Mouse (Mus musculus) ovary, postnatal 36 days (tissue): ENCODE results near the gene Amot.

Experiments used
- DNase-seq: peaks from one replicate; pipeline ENCODE4 v3.0.0; 2022; ENCODE audit warnings: low spot score, mixed read lengths

Amot gene

DNA sequence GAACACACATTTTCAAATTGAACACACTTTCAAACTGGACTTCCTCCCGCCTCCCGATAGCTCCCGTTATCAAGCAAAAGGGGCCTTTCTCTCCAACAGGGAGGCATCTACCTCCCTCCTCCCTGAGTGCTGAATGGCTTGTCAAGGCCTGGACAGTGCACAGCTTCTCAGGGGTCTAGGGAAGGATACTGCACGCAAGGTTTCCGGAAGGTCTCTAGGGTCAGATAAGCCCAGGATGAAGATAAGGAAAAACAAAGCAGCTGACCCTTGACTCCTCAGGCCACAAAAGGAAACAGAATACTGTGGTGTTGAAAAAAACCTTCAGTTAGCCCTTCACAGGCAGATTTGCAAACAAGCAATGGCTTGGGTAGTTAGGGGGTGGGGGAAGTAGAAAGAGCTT is 22.6 kb downstream of the Amot start:
- DNase-seq, result no peak

DNA sequence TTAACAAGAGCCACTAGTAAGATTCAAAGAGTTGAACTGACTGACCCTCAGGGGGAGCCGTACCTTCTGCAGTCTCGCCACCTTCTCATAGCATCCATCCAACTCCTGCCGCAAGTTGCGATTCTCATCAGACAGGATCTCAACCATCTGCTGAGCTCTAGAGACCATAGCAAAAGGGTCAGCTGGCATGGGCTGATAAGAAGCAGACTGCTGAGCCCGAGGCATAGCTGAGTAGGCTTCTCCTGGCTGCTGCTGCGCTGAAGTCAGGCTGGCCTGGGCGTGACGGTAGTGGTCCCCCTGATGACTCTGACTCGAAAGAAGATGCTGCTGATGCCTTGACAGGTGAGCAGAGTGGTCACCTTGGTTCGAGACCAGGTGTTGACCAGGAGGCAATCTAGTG is 25.0 kb downstream of the Amot start:
- DNase-seq, result no peak

DNA sequence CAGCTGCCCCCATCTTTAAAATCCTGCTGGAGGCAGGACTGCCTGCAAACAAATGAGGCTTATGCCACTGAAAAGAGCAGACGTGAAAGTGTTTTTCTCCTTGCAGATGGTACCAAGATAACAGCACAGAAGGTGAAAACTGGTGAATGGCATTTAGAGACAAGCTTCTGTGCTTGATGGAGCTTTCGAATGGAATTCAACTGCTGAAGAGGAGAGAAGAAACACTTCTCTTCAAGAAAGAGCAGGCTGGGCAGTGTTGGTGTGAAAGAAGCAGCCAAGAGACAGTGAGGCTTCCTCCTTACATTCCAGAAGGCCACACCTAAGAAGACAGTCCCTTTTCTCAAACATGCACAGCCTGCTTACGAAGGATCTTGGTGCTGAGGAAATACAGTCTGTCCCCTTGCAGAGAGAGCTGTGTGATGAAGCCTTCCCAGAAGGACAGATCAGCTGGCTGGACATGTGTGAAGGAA is 27.2 kb downstream of the Amot start:
- DNase-seq, result no peak

DNA sequence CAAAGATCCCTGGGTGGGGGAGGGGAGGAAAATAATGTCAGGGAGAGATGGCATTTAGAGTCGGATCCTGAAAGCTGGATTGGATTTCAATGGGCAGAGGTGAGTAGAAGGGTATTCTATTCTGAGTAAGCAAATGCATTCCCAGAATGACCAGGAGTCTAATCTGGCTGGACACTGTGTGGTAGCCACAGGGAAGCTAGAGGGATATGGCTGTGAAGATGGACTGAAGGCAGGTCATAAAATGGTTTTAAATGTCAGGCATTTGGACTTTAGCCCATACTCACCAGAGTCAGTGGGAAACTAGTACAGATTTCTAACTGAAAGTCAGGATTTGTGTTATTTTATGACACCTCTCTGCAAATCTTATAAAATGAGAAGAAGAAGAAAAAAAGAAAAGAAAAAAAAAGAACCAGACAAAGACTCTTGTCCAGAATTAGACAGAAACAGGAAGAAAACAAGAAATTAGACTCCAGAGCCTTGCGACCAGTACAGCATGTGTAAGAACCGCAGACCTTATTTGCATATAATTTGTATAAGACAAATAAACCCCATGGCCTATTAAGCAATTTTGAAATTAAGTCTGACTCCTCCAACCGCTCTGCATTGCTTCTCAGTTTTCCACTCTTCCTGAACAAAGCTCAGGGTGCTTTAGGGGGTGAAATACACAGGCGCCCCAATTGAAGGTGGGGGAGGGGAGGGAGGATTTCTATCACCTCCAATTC is 27.8 kb downstream of the Amot start:
- no peak for DNase-seq

DNA sequence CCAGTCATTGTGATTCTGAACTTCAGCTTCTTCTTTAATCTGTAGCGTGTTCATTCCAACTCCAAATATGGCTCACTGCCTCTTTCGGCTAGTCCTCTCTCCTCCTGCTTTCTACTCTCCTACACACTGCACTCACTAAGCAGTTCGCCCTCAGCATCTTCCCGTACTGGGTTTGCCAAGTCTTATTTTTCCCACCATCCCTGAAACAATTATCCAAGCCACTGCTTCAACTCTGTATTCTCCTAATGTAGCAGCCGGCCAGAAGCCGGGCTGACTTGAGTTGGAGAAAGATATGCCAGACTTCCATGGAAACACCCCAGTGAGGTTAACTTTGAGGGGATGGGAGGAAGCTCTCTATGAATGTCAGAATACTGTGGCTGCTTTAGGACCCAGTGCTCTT is 36.7 kb downstream of the Amot start:
- DNase-seq, result no peak

DNA sequence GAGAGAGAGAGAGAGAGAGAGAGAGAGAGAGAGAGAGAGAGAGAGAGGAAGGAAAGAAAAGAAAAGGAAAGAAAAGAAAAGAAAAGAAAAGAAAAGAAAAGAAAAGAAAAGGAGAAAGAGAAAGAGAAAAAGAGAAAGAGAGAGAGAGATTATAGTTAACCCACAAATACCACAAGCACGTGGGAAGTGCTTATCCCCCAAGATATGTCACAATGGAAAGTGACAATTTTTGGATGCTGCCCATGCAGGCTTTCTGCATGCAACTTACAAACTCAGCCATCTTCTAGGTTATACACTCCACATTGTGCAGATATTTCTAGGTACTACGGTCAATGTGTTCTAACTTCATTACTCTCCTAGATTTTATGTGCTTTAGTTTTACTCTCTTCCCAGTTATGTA is 41.5 kb downstream of the Amot start:
- DNase-seq, result no peak

DNA sequence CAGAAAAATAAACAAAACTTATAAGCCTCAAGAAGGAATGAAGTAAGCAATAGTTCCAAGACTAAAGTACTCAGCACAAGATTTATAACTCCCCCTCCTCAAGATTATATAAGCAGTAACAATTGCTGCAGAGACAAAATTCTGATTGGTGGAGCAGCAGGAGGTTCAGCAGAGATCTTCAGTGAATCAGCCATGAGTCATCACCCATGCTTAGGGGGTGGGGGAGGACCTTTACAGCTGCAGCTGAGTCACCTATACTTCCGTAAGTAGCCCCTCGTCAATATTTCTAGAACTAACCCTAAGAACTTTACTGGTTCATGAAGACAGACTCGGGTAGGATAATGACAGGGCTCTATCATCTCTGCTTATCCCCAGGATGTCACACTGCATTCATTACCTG is 43.6 kb downstream of the Amot start:
- no peak for DNase-seq

DNA sequence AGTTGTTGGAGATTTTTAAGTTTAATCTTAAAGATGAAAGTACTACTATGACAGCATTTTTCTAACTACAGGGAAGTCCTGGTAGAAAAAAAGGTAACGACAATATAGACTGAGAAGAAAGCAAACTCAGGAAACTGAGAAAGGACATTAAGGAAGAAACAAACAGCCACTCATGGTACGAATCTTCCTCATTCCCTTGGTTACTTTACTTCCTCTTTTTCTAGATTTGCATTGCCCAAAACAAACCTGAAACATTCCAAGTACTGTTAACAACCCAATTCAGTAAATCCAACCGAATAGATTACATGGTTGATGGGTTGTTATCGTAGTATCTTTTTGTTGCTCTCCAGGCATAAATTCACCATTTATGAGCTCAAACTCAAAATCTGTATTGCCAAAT is 48.7 kb downstream of the Amot start:
- DNase-seq, result no peak

DNA sequence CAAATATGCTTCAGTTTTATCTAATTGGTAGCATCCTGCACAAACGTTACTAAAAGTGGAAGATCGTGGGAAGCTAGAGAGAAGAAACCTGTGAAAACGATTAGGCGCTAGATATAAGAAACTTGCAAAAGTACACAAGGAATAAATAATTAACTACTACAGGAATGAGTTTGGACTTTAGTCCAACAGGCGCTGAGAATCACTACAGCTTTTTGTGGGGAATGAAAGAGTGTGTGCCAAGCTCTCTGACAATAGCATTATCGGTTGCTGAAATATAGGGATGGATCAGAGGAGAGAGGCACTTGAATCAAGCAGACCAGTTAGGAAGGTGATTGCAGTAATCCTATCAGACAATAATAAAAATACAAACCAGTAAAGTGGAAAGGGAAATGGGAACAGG is 49.4 kb downstream of the Amot start:
- DNase-seq, result no peak

DNA sequence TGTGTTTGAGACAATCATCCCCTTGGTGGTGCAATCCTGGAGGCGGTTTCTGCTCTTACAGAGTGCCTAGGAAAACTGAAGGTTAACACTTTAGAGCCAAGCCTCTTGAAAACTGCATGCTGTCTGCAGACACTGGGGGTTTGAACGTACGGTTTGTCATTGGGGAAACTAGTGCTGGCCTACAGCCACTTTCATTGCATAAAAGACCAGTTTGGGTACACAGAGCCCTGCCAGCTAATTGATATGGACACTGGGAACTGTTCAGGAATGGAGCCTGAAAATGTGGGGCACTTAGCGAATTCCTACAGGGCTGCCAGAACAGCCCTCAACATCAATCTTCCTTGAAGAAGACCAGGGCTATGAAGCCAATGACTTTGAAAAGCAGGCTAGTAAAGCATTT is 50.2 kb downstream of the Amot start:
- no peak for DNase-seq

DNA sequence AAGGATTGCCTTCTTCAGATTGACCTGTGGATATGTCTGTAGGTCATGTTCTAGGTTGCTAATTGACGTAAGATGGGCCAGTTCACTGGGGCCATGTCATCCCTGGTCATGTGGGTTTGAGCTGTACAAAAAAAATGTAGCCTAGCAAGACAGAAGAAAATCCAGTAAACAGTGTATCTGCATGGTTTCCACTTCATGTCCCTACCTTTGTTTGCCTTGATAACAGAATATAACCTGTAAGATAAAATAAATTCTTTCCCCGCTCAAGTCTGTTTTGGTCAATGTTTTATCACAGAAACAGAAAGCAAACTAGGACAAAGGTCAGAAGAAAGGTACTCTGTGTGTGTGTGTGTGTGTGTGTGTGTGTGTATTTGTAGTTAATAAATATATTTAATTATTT is 63.5 kb downstream of the Amot start:
- no peak for DNase-seq

DNA sequence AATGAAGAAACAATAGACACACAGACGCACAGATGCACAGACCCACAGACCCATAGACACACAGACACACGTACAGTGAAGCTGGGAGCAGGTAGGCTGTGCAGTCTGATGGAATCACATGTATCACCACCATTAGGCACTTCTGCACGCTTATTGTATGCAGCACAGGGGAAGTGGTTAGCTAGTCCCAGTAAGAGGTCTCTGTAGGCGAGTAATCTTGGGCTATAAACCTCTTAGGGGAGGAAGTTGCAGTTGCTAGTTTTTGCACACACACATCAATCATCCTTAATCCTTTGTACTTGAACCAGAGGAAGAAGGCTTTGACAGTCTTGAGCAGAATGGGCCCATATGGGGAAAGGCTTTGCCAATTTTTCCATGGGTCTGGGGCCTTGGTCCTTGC is 71.3 kb downstream of the Amot start:
- DNase-seq, result no peak

DNA sequence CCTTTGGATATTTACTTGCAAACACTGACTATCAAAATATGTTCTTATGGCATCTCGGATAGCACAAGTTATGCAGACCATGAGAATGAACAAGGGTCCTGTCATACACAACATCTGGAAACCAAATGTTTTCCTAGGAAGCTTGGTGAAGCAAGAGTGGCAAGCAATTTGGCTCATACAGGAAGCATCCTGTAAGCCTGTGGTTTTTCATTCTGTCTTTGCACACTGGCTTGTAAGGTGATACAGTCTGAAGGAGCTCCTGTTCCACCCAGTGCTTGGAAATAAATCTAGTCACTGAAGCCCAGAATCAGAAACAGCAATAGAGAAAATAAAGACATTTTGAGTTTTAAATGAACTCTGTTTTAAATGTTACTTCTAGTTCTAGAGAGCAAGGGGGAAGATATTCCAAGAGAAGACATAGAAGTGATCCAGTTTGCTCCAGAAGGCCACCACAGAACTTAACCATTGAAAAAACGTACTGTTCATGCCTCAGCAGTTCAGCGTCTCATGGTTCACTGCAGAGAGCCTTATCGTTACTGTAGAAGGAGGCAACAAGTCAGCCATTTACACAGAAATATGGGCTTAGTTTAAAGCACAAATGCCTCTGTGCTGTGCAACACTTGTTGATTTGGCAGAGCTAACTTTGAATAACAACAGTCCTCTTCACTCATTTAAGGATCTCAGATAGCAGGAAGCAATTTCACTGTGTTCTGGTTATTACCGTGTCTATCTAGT is 74.0 kb downstream of the Amot start:
- no peak for DNase-seq

DNA sequence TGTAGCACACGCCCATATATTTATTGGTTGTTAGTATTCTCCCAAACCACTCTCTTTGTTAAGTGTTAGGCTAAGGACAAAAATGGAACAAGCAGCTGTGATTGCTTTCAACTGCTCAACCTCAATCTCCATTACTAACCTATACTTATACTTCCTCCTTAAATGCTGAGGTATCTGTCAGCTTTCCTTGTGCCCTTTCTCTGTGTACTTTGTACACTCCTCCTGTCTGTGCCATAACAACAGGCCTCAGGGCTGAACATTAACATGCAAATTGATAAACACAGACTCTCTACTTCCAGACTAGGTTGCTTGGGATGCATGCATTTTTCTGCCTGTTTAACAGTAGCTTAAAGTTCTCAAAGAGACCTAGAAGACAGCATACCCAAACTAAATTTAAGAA is 76.2 kb downstream of the Amot start:
- no peak for DNase-seq

DNA sequence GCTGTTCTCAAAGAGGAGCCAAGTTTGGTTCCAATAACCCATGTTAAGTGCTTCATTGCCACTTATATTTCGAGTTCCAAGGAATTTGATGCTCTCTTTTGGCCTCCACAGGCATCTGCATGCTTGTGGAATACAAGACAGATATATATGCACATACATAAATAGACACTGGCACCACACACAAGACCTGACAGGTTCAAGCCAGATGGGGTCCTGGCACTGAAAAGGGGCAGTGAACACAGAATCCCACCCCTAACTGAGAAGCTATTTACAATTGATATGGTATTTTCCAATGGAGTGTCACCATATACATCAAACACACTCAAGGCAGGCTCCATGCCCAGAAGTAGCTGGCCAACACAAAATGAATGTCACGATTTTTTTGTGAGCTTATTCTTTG is 81.0 kb downstream of the Amot start:
- no peak for DNase-seq

DNA sequence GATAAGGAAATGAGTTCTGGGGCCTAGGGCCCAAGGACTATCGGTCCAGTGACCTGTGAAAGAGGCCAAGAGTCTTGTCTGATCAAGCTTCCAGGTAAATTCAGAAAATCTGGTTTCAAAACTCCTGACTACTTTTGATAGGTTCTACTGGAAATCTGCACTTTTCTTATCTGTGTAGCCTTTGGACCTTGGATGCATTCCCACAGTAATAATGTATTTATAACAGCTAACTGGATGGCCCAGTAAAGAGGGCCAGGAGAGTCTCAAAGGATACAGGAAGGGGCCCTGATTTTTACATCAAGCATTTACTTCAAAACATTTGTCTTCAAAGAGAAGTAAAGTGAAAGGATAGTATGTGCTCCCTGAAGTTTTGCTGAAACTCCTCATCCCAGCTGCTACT is 90.7 kb downstream of the Amot start:
- no peak for DNase-seq

DNA sequence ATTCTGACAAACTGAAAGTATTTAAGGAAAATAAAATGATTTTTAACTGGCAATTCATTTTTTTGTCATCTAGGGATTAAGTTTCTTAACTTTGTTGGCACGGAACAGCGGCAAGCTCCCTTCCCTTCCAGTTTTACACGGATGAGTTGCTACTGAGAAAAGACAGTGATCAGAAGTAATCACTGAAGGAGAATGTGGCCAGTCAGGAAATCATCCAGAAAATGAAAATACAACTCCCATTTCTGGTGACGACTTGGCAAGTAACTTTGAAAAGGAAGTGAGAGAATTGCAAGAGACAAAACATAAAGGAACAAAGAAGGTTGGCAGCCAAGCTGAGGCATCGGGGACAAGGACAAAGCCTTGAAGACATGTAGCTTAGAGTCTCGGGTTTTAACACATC is 93.6 kb downstream of the Amot start:
- DNase-seq, result no peak

DNA sequence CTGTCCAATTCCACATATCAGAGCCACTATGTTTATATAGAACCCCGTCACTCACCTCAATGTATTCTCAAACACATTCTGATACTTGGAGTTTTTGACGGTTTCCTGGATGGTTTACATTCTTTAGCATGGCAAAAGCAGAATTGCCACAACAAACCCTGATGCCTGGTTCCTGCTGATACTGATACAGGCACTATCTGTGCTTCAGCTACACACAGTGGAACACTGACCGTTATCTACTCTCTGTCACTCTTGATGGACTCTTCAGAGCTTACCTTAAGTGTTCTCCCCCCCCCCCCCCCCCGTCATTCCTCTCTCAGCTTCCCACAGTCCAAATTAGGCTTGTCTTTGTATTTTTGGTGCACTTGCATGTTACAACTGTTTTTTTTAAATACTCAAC is 98.9 kb downstream of the Amot start:
- DNase-seq, result no peak

DNA sequence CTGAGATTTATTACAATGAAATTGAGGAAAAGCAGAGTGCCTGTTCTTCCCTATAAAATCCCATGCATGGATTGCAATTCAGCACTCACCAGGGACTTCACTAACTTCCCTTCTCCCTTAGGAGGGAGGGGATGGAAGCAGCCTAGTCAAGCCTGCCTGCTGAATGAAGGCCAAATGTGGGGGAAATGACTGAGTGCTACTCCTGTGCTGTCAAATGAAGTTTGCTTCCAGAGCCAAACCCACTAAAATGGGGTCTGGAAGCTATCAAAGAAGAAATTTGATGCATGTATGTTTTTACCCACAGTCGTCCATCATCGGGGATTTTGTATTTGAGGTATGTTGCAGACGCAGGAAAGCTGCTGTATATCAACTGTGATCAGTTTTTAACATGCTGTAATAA is 103.1 kb downstream of the Amot start:
- no peak for DNase-seq

DNA sequence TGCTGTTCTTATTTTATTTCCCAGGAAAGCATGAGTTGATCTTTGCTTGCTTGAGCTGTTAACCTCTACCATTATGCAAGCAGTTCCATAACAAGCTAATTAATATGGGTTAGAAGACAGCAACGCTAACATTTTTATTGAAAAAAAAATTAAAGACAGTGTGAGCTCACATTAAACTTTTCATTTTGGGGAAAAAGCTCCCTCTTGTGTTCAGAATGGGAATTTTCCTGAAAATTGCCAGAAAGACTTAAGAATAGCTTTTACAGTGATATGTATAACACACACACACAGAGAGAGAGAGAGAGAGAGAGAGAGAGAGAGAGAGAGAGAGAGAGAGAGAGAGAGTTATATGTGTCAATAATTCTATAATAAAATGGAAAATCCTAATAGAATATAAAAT is 105.7 kb downstream of the Amot start:
- DNase-seq, result no peak
